Mouse (Mus musculus): Measurements from ENCODE around the gene Rorc. TPM values are rescaled to one million over a fixed set of nuclear protein-coding genes. Genes with fewer than 3 reads are reported as not detected.

Gene Rorc
- total and polyA plus RNA-seq, 3 experiments: not detected

DNA sequence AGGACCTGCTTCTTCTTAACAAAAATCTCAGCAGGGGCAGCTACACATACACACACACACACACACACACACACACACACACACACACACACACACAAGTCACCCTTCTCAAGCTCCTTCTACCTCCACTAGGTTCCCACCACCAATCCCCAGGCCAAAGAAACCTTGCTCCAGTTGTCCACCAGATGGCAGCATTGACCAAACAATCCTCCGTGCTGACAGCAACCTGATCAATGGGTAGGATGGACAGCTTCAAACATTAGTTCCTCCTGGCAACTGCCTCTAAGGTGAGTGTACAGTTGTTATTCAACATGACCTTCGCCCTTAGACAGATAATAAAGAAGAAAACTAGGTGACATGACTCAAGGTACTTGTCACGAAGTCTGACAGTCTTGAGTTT lies 5.8 kb upstream of the Rorc start (continued):
- TF ChIP-seq ETS1 (IDR thresholded peaks at IDR 0.05; ENCODE audit: low read depth, low read length) (no peak), CHD1 (IDR thresholded peaks at IDR 0.05; ENCODE audit: low read depth, low read length) (no peak), HCFC1 (IDR thresholded peaks at IDR 0.05; ENCODE audit: low read depth, low read length) (no peak; the same call in 1 of the 2 replicates), EP300 (IDR thresholded peaks at IDR 0.05; ENCODE audit: low read depth in 1 of 2, low read length in 2 of 2) (no peak), UBTF (IDR thresholded peaks at IDR 0.05; ENCODE audit: borderline replicate concordance, insufficient read depth, low read depth, low read length) (no peak), TBP (IDR thresholded peaks at IDR 0.05; ENCODE audit: low read depth, low read length) (peak; percentile 65; the same call in 1 of the 2 replicates), KAT2A (conservative IDR thresholded peaks at IDR 0.05; ENCODE audit: low read depth, low read length) (no peak), POLR2A (IDR thresholded peaks at IDR 0.05; ENCODE audit: control insufficient read depth in 1 of 2, insufficient read depth in 1 of 2, low read depth in 1 of 2, low read length in 2 of 2, poor library complexity in 1 of 2) (no peak), ZKSCAN1 (IDR thresholded peaks at IDR 0.05; ENCODE audit: low read depth, low read length) (no peak), POLR2AphosphoS5 (IDR thresholded peaks at IDR 0.05; ENCODE audit: borderline replicate concordance, low read depth, low read length) (no peak), ELF1 (IDR thresholded peaks at IDR 0.05; ENCODE audit: low read depth, low read length) (no peak), GABPA (IDR thresholded peaks at IDR 0.05; ENCODE audit: low read depth, low read length) (no peak), TAL1 (IDR thresholded peaks at IDR 0.05; ENCODE audit: low read length) (no peak), MXI1 (IDR thresholded peaks at IDR 0.05; ENCODE audit: low read depth, low read length) (no peak), POLR2AphosphoS2 (IDR thresholded peaks at IDR 0.05; ENCODE audit: low read length) (no peak)

DNA sequence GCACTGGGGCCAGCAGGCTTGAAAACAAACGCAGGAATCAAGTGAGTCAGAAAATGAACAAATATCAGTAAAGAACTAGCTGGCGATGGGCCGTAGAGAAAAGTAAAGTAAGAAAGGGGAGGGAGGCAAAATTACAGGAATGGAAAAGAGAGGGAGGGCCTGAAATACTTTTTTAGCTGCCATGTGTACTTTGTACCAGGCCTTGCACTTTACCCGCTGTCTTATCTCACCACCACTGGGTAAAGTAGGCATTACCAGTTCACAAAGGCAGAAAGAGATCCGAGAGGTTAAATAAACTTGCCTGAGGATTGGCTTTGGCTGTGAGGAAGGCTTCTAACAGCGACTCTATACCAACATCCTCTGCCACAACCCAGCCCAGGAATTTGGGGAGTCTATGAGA lies 5.1 kb upstream of the Rorc start:
- DNase-seq (ENCODE audit: low read depth, low spot score): no peak
- Histone ChIP-seq H3K4me1 (ENCODE audit: control insufficient read depth in 1 of 2, insufficient read depth in 2 of 2, low read length in 2 of 2) (peaks cover 0 to 4% of the 10 kb centered on the region in 2 experiments; a peak in 3 of 4 replicates), H3K9ac (ENCODE audit: control insufficient read depth, low read depth, low read length, poor library complexity, severe bottlenecking) (no peak overlapping the region), H3K9me3 (replicated peaks; ENCODE audit: insufficient read depth, low read length) (no peaks in the 10 kb centered on the region), H3K27me3 (ENCODE audit: control insufficient read depth in 1 of 2, insufficient read depth in 2 of 2, low read length in 2 of 2) (no peaks in the 10 kb centered on the region), H3K79me2 (ENCODE audit: control insufficient read depth, insufficient read depth, low read length, poor library complexity) (no peaks in the 10 kb centered on the region), H3K36me3 (ENCODE audit: control insufficient read depth in 1 of 2, insufficient read depth in 2 of 2, low read length in 2 of 2) (peaks cover 0 to 6% of the 10 kb centered on the region in 2 experiments; a peak in 2 of 4 replicates), H3K4me3 (ENCODE audit: control insufficient read depth in 1 of 2, insufficient read depth in 1 of 2, low read depth in 2 of 2, low read length in 2 of 2) (no peak overlapping the region), H3K27ac (ENCODE audit: control insufficient read depth, low read depth, low read length) (no peak overlapping the region)
- TF ChIP-seq USF1 (IDR thresholded peaks at IDR 0.05; ENCODE audit: low read depth, low read length) (no peak), SIN3A (IDR thresholded peaks at IDR 0.05; ENCODE audit: low read length) (no peak), NRF1 (IDR thresholded peaks at IDR 0.05; ENCODE audit: insufficient read depth, low read depth, low read length, poor library complexity, severe bottlenecking) (no peak), ZNF384 (IDR thresholded peaks at IDR 0.05; ENCODE audit: low read depth, low read length) (no peak), EP300 (IDR thresholded peaks at IDR 0.05; ENCODE audit: low read depth in 1 of 2, low read length in 2 of 2) (no peak), ZC3H11A (IDR thresholded peaks at IDR 0.05; ENCODE audit: low read depth, low read length) (no peak), BHLHE40 (IDR thresholded peaks at IDR 0.05; ENCODE audit: borderline replicate concordance, low read depth, low read length) (no peak), GATA1 (IDR thresholded peaks at IDR 0.05; ENCODE audit: low read depth, low read length) (no peak), TAL1 (IDR thresholded peaks at IDR 0.05; ENCODE audit: low read length) (no peak), RCOR1 (IDR thresholded peaks at IDR 0.05; ENCODE audit: low read depth, low read length) (no peak), MAFK (IDR thresholded peaks at IDR 0.05; ENCODE audit: borderline replicate concordance, low read depth, low read length) (no peak), ZKSCAN1 (IDR thresholded peaks at IDR 0.05; ENCODE audit: low read depth, low read length) (no peak)

Measured in MEL (cell line).